Mouse (Mus musculus) liver, embryonic 14.5 days (tissue): Measurements from ENCODE around the gene Insyn1. TPM values are rescaled to one million over a fixed set of nuclear protein-coding genes. Genes with fewer than 3 reads are reported as not detected.
A peak's percentile ranks its signal among the peaks of the same experiment; 100 is the strongest.

Experiments
- ATAC-seq: fragments of 200-750 bp; cut with Nextera tagmentation; 2 replicates; pipeline ENCODE4 v1.8.0; 2017; ENCODE audit warnings: moderate number of reproducible peaks, mild to moderate bottlenecking, moderate library complexity; ENCODE audit not compliant: insufficient read depth
- DNase-seq, 3 experiments: peaks; one replicate each; pipeline ENCODE4 v3.0.0-alpha.2; 2012 to 2013; ENCODE audit warnings: low read depth in 3 of 3, low spot score in 3 of 3
- H3K27ac ChIP-seq: fragments of 300-500 bp; sonication (generic); 2 replicates; pipeline ENCODE4 v1.5.1; 2014; ENCODE audit warnings: moderate library complexity, mild to moderate bottlenecking, control low read depth, inconsistent platforms
- H3K27me3 ChIP-seq: fragments of 300-500 bp; sonication (generic); 2 replicates; pipeline ENCODE4 v1.6.1; 2014; ENCODE audit warnings: mild to moderate bottlenecking, low read length, moderate library complexity; ENCODE audit not compliant: control insufficient read depth, insufficient read depth
- H3K36me3 ChIP-seq: fragments of 300-500 bp; sonication (generic); replicated peaks from 2 replicates; pipeline ENCODE4 v1.6.1; 2014; ENCODE audit warnings: low read depth; ENCODE audit not compliant: control insufficient read depth, insufficient read depth
- H3K4me1 ChIP-seq, 2 experiments: fragments of 200-500 bp in 1 of 2; fragments of 300-500 bp in 1 of 2; sonication (generic) in 1 of 2; replicated peaks; 2 replicates each; pipeline ENCODE4 v1.6.1; 2012 to 2014; ENCODE audit warnings: antibody characterized with exemption in 1 of 2, inconsistent platforms in 1 of 2, low read length in 1 of 2; ENCODE audit not compliant: control insufficient read depth in 2 of 2, insufficient read depth in 2 of 2
- H3K4me2 ChIP-seq: fragments of 300-500 bp; sonication (generic); 2 replicates; pipeline ENCODE4 v1.6.1; 2014; ENCODE audit warnings: low read depth, mild to moderate bottlenecking, control low read depth, moderate library complexity
- H3K4me3 ChIP-seq, 2 experiments: fragments of 200-500 bp in 1 of 2; fragments of 300-500 bp in 1 of 2; sonication (generic) in 1 of 2; 2 replicates each; pipeline ENCODE4 v1.5.1; 2012 to 2014; ENCODE audit warnings: low read depth in 2 of 2, low read length in 2 of 2, mild to moderate bottlenecking in 2 of 2, control low read depth in 1 of 2, inconsistent platforms in 1 of 2, moderate library complexity in 1 of 2; ENCODE audit not compliant: insufficient read depth in 1 of 2
- H3K9ac ChIP-seq: fragments of 300-500 bp; sonication (generic); replicated peaks from 2 replicates; pipeline ENCODE4 v1.6.1; 2014; ENCODE audit warnings: mild to moderate bottlenecking, control low read depth, moderate library complexity
- H3K9me3 ChIP-seq: fragments of 300-500 bp; sonication (generic); 2 replicates; pipeline ENCODE4 v1.6.1; 2016; ENCODE audit warnings: low read length, mixed read lengths; ENCODE audit not compliant: control insufficient read depth
- CTCF ChIP-seq: IDR thresholded peaks from 2 replicates; pipeline ENCODE4 v1.5.1; 2016; ENCODE audit warnings: antibody characterized with exemption, low read depth, control low read depth
- EP300 ChIP-seq: IDR thresholded peaks from 2 replicates; pipeline ENCODE4 v1.6.1; 2016; ENCODE audit warnings: antibody characterized with exemption, low read depth
- WGBS: fragments of 180-500 bp; shearing (Covaris S2); extraction: QIAGEN DNeasy Blood & Tissue Kit; methylation state at CpG from one replicate; pipeline ENCODE4 v1.1.7; 2014; ENCODE audit not compliant: insufficient replicate concordance; 5-methylcytosine and 5-hydroxymethylcytosine counted together
- polyA plus RNA-seq, 2 experiments: library from polyadenylated mRNA; depleted of rRNA in 1 of 2; stranded (reverse) in 1 of 2; unstranded in 1 of 2; fragments of >200 nt; fragmentation: Nextera tagmentation in 1 of 2; extraction: Ambion mirVana in 1 of 2; gene quantifications; 2 replicates each; pipeline versions ENCODE4 v1.2.1 to v1.2.3; 2012 to 2014

Gene Insyn1
- polyA plus RNA-seq, 2 experiments = 0.08 TPM; not detected in 1

DNA sequence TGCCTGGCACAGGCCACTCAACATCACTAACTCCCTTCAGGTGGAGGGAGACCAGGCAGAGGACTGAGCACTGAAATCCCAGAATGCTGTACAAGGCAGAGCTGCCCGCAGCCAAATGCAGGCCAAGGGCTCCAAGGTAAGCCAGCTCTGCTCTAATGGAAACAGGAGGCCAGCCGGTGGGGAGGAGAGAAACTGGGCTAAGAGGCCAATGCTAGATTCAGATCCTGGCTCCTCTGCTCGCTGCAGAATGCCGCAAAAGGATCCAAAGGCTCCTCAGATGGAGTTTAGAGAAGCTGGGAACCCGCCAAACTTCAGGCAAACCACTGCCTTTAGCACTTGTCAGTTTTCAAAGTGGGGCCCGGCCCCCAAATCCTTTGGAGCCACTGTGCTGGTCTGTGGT is 44.9 kb downstream of the Insyn1 start:
- H3K36me3 ChIP-seq = no peaks in the 10 kb centered on the region
- no peak overlapping the region for H3K9ac ChIP-seq
- no peak overlapping the region for H3K4me3 ChIP-seq
- DNase-seq (no peak), ATAC-seq (no peak)
- H3K4me2 ChIP-seq = no peak overlapping the region
- no peaks in the 10 kb centered on the region for H3K4me1 ChIP-seq
- no peak overlapping the region for H3K27ac ChIP-seq
- H3K27me3 ChIP-seq = no peaks in the 10 kb centered on the region
- TF ChIP-seq CTCF (no peak), EP300 (no peak)
- 62% methylated on average over 6 of the region's 6 CpGs for WGBS
- no peaks in the 10 kb centered on the region for H3K9me3 ChIP-seq

DNA sequence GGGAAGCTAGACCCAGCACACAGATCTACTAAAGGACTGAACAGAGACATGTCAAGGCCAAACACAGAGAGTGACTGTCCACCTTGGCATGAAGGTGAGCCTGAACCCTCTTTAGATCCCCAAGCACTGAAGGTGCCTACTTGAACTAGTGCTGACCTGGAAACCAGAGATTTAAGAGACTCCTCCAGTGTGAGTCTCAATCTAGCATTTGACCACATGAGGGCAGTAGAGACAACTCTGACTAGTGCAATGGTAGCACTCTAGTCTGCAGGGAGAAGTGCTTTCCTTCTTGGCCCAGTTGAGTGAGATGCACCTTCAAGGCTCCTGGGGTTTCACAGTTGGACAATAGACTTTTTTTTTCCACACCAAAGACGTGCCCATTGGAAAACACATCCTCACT is 46.4 kb downstream of the Insyn1 start:
- no peak for ATAC-seq
- Histone ChIP-seq H3K9ac (no peak overlapping the region), H3K4me2 (no peak overlapping the region), H3K36me3 (no peaks in the 10 kb centered on the region), H3K27ac (no peak overlapping the region), H3K4me1 (no peaks in the 10 kb centered on the region), H3K27me3 (no peaks in the 10 kb centered on the region), H3K9me3 (no peaks in the 10 kb centered on the region), H3K4me3 (no peak overlapping the region)
- TF ChIP-seq CTCF (peak; percentile 78), EP300 (no peak)
- WGBS = 23% methylated on average over 1 of the region's 1 CpGs
- DNase-seq = peak; percentile 26 to 41 (median 37)

DNA sequence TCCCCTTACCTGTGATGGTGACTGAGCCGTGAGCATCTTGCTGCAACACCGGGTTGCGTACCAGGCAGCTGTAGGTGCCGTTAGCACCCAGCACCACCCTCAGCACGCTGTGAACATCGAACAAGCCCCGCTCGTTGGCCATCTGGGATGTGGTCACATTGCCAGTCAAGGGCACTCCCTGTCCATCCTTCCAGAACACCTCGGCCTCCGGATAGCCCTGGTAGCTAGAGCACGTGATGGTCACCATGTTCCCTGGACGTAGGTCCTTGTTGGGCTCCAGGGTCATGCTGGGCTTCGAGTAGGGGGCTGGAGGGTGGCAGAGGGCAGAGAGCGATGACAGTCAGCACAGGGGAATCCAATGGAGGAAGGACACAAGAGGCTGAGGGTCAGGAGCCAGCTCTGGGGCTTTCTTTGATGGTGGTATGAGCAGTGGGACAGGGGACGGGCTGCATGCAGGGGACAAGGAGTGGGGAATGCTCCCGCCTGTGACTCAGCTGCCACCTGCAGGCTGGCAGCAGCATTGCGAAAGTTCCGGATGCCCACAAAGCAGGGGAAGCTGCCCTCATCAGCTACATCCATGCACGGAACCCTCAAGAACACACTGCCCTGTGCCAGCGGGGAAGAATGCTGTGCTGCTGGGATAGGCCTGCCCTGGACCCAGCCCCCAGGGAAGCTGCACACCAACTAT is 47.2 kb downstream of the Insyn1 start:
- H3K9me3 ChIP-seq = no peaks in the 10 kb centered on the region
- DNase-seq (no peak), ATAC-seq (no peak)
- H3K4me2 ChIP-seq = no peak overlapping the region
- H3K9ac ChIP-seq = no peak overlapping the region
- TF ChIP-seq CTCF (peak; percentile 71), EP300 (no peak)
- no peaks in the 10 kb centered on the region for H3K36me3 ChIP-seq
- no peak overlapping the region for H3K4me3 ChIP-seq
- H3K27me3 ChIP-seq = no peaks in the 10 kb centered on the region
- 54% methylated on average over 20 of the region's 20 CpGs for WGBS
- H3K27ac ChIP-seq = no peak overlapping the region
- H3K4me1 ChIP-seq = no peaks in the 10 kb centered on the region

DNA sequence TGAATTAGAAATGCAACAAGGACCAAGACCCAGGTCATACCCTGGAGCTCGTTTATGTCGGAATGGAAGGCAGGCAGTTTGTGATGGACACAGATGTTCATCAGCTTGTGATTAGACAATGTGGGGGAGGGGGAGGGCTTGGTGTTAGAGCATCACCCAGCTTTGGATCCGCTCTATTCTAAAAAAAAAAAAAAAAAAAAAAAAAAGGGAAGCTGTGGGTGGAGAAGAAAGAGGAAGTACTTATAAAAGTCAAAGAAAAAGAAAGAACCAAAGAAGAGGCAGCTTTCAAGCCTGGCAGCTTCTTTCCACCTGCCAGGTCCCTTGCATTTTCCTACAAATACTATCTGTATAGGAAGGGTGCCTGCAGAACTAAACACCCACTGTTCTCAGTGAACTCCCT is 49.4 kb downstream of the Insyn1 start:
- WGBS = 11% methylated on average over 3 of the region's 3 CpGs
- Histone ChIP-seq H3K4me2 (no peak overlapping the region), H3K27me3 (no peaks in the 10 kb centered on the region), H3K9me3 (no peaks in the 10 kb centered on the region), H3K27ac (no peak overlapping the region), H3K4me3 (no peak overlapping the region), H3K4me1 (peaks cover 0 to 5% of the 10 kb centered on the region in 2 experiments; a peak in 2 of 4 replicates), H3K36me3 (no peaks in the 10 kb centered on the region), H3K9ac (no peak overlapping the region)
- DNase-seq = no peak
- no peak for TF ChIP-seq CTCF
- no peak for TF ChIP-seq EP300
- no peak for ATAC-seq

DNA sequence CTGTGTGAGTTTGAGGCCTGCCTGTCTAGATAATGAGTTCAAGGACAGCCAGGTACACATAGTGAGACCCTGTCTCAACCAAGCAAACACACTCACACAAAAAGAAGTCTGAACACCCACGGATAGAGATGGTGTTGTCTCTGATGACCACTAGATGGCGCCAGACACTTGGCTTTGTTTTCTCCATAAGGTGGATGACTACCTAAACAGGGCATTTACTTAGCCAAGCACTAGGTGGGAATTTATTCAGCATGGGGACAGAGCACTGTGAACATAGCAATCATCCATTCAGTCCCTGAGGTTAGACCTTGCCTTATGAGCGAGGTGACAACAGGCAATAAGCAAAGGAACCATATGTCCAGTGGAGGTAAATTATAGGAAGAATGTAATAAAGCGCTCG is 51.5 kb downstream of the Insyn1 start:
- H3K4me3 ChIP-seq = no peak overlapping the region
- no peak overlapping the region for H3K27ac ChIP-seq
- H3K27me3 ChIP-seq = no peaks in the 10 kb centered on the region
- H3K9ac ChIP-seq = no peak overlapping the region
- H3K4me1 ChIP-seq = peaks cover 0 to 5% of the 10 kb centered on the region in 2 experiments; a peak in 2 of 4 replicates
- ATAC-seq (no peak), DNase-seq (peak; percentile 30 to 48 (median 43))
- 43% methylated on average over 5 of the region's 5 CpGs for WGBS
- H3K4me2 ChIP-seq = no peak overlapping the region
- no peaks in the 10 kb centered on the region for H3K36me3 ChIP-seq
- TF ChIP-seq CTCF = peak; percentile 94
- TF ChIP-seq EP300 = no peak
- H3K9me3 ChIP-seq = no peaks in the 10 kb centered on the region
